Comparison of ENCODE assay signal across 8 mouse cellular contexts in the genomic region with DNA sequence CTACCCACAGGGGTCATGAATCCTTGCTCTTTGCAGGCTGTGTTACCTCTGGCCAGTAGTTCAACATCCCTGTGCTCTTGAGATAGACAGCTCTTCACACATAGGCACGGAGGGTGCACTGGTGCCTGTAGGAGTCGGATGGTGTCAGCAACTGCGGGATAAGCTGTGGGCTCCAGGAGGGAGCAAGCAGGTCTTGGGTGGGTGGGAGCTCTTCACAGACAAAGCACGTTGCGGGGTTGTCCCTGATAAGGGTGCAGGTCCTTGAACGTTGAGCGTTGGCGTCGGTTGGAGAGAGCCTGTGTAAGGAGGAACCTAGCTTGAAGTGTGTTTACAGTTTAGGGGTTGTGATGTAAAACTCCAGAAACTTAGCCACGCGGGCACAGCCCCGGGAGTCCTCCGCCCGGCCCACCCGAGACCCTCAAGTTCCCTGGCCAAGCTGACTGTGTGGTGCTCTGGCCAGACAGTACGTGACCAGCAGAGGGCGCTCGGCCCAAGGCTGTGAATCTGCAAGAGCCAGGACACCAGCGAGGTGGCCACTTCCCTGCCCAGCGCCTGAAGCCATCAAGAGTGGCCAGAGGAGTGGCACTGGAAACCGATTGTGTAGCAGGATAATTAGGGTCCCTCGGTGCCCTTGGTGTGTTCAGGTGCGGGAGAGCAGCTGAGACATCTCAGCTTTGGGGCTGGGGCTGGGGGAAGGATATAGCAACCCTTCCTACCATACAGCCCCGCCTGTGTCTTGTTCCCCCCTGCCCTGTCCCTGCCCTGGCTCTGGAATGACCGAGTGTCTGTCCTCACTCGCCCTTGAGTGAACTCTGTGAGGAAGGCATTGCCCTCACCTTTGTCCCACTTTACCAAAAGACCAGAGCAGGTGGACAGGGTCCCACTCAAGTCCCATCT. TPM values are rescaled to one million over a fixed set of nuclear protein-coding genes. Genes with fewer than 3 reads are reported as not detected.
A peak's percentile ranks its signal among the peaks of the same experiment; 100 is the strongest.
DNase-seq lines count a peak whose midpoint lies in the region; TF ChIP-seq lines count a peak whose summit lies in the region.

No protein-coding gene starts in this region.

- H3K36me3 ChIP-seq in megakaryocyte, embryonic 14.5 days (replicated peaks; ENCODE audit: low read length) = no peaks in the 10 kb centered on the region

- peaks cover 52% of the 10 kb centered on the region for H3K27me3 ChIP-seq in megakaryocyte, embryonic 14.5 days (replicated peaks)

- no peak overlapping the region for H3K27ac ChIP-seq in cortical plate, adult 2 months (ENCODE audit: insufficient read depth, low read length)

- no peak overlapping the region for H3K4me3 ChIP-seq in cortical plate, adult 2 months (ENCODE audit: insufficient read depth, low read length)
- peak overlapping the region; percentile 59 for H3K4me3 ChIP-seq in megakaryocyte, embryonic 14.5 days (replicated peaks)

- intact Hi-C loops in gastrocnemius, postnatal 14 days (cut with DNase I; ENCODE audit: low total_unique reads) = loop anchor here (2.0 to 5.0 kb wide), 2 partner anchors 361 to 377 kb away; no protein-coding TSS in a partner anchor

- TF ChIP-seq CTCF in cortical plate, adult 2 months (IDR thresholded peaks at IDR 0.05; ENCODE audit: extremely low read depth, insufficient read depth, low read length) = peak; percentile 94

- no peaks in the 10 kb centered on the region for H3K4me1 ChIP-seq in cortical plate, adult 2 months (ENCODE audit: control insufficient read depth, insufficient read depth, low read length)
- H3K4me1 ChIP-seq in megakaryocyte, embryonic 14.5 days = peaks cover 16% of the 10 kb centered on the region

- H3K9me3 ChIP-seq in megakaryocyte, embryonic 14.5 days = no peaks in the 10 kb centered on the region

- DNase-seq in adipocyte (ENCODE audit: low spot score) = peak; percentile 85
- DNase-seq in gastrocnemius, postnatal 14 days = peak; percentile 86
- DNase-seq in hindlimb bud, embryonic 11.5 days (ENCODE audit: extremely low spot score, low read depth, low spot score) = peak; percentile 60
- DNase-seq in left cerebral cortex, adult 8-10 months (ENCODE audit: low spot score in 2 of 2) = peak; percentile 41 to 82
- DNase-seq in right cerebral cortex, adult 2 months (ENCODE audit: low spot score in 2 of 2) = peak; percentile 89 to 90
- peak; percentile 69 for DNase-seq in urinary bladder, postnatal 10 days (ENCODE audit: low spot score)

- TF ChIP-seq POLR2A in cortical plate, adult 2 months (IDR thresholded peaks at IDR 0.05; ENCODE audit: extremely low read depth, insufficient read depth, low read length) = no peak

RNA-seq across cellular contexts. Expression of gene Zbp1, which starts 32.4 kb away (rescaled TPM):
- 0.55 and 1.0 TPM in 2 replicates for polyA plus RNA-seq in cortical plate, adult 2 months (2012; rRNA removed)
- not detected for total RNA-seq in gastrocnemius, postnatal 14 days (2021)
- 1 to 10 TPM in 2 of 4 experiments, not detected in 2; 1.4 to 1.7 TPM for total RNA-seq in left cerebral cortex, adult 8-10 months (2022)
- polyA plus RNA-seq in megakaryocyte, embryonic 14.5 days (2012; ENCODE audit: insufficient read depth, low replicate concordance) = 2.8 TPM in 1 of 2 replicates, not detected in the other

RNA-seq across cellular contexts. Expression of gene Pck1, which starts 33.4 kb away (rescaled TPM):
- polyA plus RNA-seq in cortical plate, adult 2 months (2012; rRNA removed) = 0.04 TPM in 1 of 2 replicates, not detected in the other
- total RNA-seq in gastrocnemius, postnatal 14 days (2021) = 1 to 10 TPM in 1 of 2 experiments, under 1 TPM in 1; 0.82 to 3.2 TPM
- under 1 TPM in 1 of 4 experiments, not detected in 3; 0.11 TPM for total RNA-seq in left cerebral cortex, adult 8-10 months (2022)
- polyA plus RNA-seq in megakaryocyte, embryonic 14.5 days (2012; ENCODE audit: insufficient read depth, low replicate concordance) = not detected in 2 replicates
